Mouse (Mus musculus) CH12.LX (cell line): ENCODE results near the gene 4933428G20Rik.

Experiments
- BHLHE40 ChIP-seq: IDR thresholded peaks from 2 replicates; pipeline ENCODE4 v1.6.1; 2011; ENCODE audit warnings: mild to moderate bottlenecking, low read depth, low read length, improper control_type of control experiment
- CHD1 ChIP-seq: IDR thresholded peaks from 2 replicates; pipeline ENCODE4 v1.6.1; 2012; ENCODE audit warnings: low read depth, low read length, improper control_type of control experiment, inconsistent platforms
- CHD2 ChIP-seq: IDR thresholded peaks from 2 replicates; pipeline ENCODE4 v1.6.1; 2011; ENCODE audit warnings: low read length, improper control_type of control experiment
- CTCF ChIP-seq, 2 experiments: IDR thresholded peaks in 1 of 2; conservative IDR thresholded peaks in 1 of 2; 2 replicates each; pipeline ENCODE4 v1.5.1; 2011 to 2012; ENCODE audit warnings: low read depth in 2 of 2, low read length in 2 of 2, improper control_type of control experiment in 1 of 2, inconsistent platforms in 1 of 2, mild to moderate bottlenecking in 1 of 2, moderate library complexity in 1 of 2
- ETS1 ChIP-seq: conservative IDR thresholded peaks from 2 replicates; pipeline ENCODE4 v1.6.1; 2012; ENCODE audit warnings: low read depth, mild to moderate bottlenecking, inconsistent platforms, low read length, improper control_type of control experiment, moderate library complexity
- KAT2A ChIP-seq: IDR thresholded peaks from 2 replicates; pipeline ENCODE4 v1.6.1; 2012; ENCODE audit warnings: low read length, improper control_type of control experiment, inconsistent platforms; ENCODE audit not compliant: insufficient replicate concordance
- MAX ChIP-seq: IDR thresholded peaks from 2 replicates; pipeline ENCODE4 v1.6.1; 2011; ENCODE audit warnings: low read length, improper control_type of control experiment
- NRF1 ChIP-seq: IDR thresholded peaks from 2 replicates; pipeline ENCODE4 v1.6.1; 2014; ENCODE audit warnings: low read depth, mild to moderate bottlenecking, inconsistent platforms, low read length, improper control_type of control experiment, moderate library complexity
- POLR2A ChIP-seq: IDR thresholded peaks from 2 replicates; pipeline ENCODE4 v1.6.1; 2011; ENCODE audit warnings: low read depth, mild to moderate bottlenecking, improper control_type of control experiment, low read length
- POLR2AphosphoS2 ChIP-seq: IDR thresholded peaks from 2 replicates; pipeline ENCODE4 v1.6.1; 2011; ENCODE audit warnings: low read depth, low read length, improper control_type of control experiment
- UBTF ChIP-seq: IDR thresholded peaks from 2 replicates; pipeline ENCODE4 v1.6.1; 2012; ENCODE audit warnings: low read depth, mild to moderate bottlenecking, inconsistent platforms, low read length, improper control_type of control experiment, moderate library complexity
- USF1 ChIP-seq: IDR thresholded peaks from 2 replicates; pipeline ENCODE4 v1.6.1; 2014; ENCODE audit warnings: low read depth, mild to moderate bottlenecking, inconsistent platforms, low read length, improper control_type of control experiment
- USF2 ChIP-seq: conservative IDR thresholded peaks from 2 replicates; pipeline ENCODE4 v1.6.1; 2011; ENCODE audit warnings: low read depth, low read length, improper control_type of control experiment
- ZKSCAN1 ChIP-seq: IDR thresholded peaks from 2 replicates; pipeline ENCODE4 v1.6.1; 2012; ENCODE audit warnings: low read depth, inconsistent platforms, low read length, improper control_type of control experiment, borderline replicate concordance

DNA sequence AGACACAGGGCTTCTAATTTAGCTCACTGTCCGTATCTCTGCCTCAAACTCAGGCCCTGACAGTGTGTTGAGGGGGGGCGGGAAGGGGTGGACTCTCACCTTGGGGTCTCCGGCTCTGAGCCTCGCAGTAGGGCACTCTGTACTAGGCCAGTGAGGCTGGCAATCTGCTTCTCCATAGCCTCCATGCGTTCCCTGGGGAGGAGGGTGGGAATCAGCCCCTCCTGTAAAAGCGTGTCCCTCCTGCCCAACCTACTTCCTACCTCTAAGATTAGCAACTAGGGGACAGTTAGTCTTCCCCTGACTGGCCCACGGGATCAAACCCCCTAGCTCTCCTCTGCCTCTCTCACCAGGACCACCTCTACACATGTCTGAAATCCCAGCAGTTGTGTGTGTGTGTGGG is 33.5 kb upstream of the 4933428G20Rik start:
- no peak for TF ChIP-seq CHD2
- no peak for TF ChIP-seq ZKSCAN1
- TF ChIP-seq BHLHE40, result no peak
- no peak for TF ChIP-seq CTCF (conservative IDR thresholded peaks at IDR 0.05 in 1 of 2, IDR thresholded peaks at IDR 0.05 in 1 of 2; ENCODE audit: low read depth in 2 of 2, low read length in 2 of 2)
- no peak for TF ChIP-seq MAX
- no peak for TF ChIP-seq POLR2A
- TF ChIP-seq USF1, result no peak
- no peak for TF ChIP-seq POLR2AphosphoS2
- no peak for TF ChIP-seq NRF1
- TF ChIP-seq CHD1, result no peak
- no peak for TF ChIP-seq KAT2A
- no peak for TF ChIP-seq USF2
- TF ChIP-seq UBTF, result no peak
- TF ChIP-seq ETS1, result no peak
